Mouse (Mus musculus) fat pad, adult 2 months (tissue): ENCODE results near the gene Slc24a5.

Experiments used
- DNase-seq: peaks from one replicate; pipeline ENCODE4 v3.0.0-alpha.2; 2011; ENCODE audit warnings: low read depth, low spot score; ENCODE audit errors: extremely low read depth

Gene Slc24a5

DNA sequence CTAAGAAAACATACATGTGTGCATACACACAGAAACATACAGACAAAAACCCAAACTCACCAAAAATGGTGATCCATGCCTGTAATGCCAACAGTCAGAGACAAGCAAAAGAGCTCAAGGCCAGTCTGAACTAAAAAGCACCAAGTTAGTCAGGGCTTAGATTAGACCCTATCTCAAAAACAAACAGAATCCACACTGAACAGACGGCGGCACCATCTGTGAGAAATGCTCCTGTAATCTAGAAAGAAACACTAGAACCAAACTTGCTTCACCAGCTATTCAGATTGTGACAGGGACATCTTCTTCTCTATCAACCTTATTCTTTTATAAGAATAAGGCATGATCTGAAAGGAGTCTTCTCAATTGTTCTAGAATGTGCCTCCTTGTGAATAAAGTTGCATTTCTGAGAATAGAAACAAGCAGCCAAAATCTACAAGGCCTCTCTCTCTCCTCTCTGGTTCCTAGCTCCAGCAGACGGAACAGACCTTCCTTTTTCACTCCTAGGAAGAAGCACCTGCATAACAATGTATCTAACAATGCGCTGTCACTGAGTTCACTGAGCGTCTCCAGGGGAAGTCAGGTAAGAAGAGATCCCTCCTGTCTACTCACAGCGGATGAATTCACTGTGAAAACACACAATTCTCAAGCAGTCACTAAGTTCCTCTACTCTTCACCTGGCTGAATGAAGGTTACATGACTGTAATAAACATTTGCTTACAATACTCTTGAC is 51.6 kb downstream of the Slc24a5 start:
- DNase-seq = no peak

GRCm38 (mm10) chr2:125122288-125122623 is 54.3 kb downstream of the Slc24a5 start:
- DNase-seq = no peak

DNA sequence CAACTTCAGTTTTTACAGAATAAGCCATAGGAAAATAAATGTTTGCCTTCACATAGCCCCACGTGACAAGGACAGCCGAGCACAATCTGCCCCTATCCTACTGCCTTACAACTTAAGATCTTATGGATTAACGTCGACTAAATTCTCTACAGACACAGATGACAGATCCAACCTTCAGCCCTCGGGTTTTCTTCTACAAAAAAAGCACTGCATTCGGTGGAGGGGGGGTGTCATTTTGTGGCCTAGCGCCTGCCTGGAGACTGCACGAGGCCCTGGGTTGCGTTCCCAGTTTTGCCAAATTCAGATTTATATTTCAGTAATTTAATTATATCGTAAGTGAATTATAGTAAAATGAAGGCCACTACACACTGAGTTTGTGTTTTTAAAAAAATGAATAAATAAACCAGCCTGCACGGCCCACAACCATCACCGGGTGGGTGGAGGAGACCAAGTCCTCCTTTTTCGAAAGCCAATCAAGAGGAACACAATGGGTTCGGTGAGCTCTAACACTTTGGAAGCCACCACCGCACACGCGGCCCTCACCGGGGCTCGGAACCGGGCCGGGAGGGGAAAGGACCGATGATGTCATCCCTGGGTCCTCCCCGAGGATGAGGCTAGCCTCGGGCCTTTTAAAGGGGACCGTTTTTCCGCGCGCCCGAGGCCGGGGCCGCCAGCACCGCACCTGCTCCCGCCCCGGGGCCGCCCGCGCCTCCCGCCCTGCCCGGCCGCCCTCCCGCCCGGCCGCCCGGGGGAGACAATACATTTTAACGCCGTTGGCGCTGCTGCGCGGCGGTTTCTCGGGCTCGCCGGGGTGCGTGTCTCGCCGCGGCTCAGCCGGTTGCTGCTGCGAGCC is 54.9 kb downstream of the Slc24a5 start:
- no peak for DNase-seq

DNA sequence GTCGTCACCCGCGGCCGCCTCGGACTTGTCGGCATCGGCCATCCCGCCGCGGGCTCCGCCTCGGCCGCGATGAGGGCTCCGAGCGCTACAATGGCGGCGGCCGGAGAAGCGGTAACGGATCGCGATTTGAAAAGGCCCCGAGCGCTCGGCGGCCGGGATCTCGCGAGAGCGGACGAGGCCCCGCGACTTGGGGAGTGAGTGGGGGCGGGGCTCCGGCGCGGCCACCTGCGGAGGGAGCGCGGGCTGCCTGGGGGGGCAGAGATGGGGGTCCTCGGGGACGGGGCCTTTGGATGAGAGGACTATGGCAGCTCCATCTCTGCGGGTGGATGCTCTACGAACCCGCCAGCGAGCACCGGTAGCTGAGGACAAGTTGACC is 55.5 kb downstream of the Slc24a5 start, which contains the start of gene Myef2:
Gene Myef2, minus strand, starts transcription at position 185 of the 376 bp plus-strand sequence.
- DNase-seq = no peak

DNA sequence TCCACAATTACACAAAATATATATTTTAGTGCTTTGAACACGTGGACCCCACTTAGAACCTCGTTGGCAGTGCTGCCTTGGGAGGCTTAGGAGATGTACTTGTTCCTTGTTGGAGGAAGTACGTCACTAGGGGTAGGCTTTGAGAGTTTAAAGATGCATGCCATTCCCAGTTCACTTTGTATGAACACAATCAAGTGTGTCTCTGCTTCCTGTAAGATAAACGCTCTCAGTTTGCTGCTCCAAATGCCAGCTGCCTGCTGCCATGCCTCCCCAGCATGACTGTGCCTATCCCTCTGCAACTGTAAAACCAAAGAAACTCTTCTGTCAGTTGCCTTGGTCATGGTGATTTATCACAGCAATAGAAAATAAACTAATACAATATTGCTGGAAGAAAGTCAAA is 57.9 kb downstream of the Slc24a5 start:
- no peak for DNase-seq

- no peak for DNase-seq
These were observed 58.9 kb downstream of the Slc24a5 start for GRCm38 (mm10) chr2:125126792-125127191.

DNA sequence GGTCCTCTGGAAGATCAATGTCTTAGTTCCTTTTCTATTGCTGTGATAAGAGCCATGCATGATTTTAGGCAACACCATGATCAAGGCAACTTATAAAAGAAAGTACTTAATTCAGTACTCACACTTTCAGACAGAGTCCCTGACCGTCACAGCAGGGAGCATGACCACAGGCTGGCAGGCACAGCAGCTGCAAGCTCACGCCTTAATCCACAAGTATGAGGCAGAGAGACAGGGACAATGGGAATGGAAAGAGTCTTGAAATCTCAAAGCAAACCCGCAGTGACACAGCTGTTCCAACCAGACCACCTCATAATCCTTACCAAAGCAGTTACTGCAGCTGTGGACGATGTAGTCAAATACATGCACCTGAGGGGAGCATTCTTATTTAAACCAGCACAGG is 66.2 kb downstream of the Slc24a5 start:
- no peak for DNase-seq

DNA sequence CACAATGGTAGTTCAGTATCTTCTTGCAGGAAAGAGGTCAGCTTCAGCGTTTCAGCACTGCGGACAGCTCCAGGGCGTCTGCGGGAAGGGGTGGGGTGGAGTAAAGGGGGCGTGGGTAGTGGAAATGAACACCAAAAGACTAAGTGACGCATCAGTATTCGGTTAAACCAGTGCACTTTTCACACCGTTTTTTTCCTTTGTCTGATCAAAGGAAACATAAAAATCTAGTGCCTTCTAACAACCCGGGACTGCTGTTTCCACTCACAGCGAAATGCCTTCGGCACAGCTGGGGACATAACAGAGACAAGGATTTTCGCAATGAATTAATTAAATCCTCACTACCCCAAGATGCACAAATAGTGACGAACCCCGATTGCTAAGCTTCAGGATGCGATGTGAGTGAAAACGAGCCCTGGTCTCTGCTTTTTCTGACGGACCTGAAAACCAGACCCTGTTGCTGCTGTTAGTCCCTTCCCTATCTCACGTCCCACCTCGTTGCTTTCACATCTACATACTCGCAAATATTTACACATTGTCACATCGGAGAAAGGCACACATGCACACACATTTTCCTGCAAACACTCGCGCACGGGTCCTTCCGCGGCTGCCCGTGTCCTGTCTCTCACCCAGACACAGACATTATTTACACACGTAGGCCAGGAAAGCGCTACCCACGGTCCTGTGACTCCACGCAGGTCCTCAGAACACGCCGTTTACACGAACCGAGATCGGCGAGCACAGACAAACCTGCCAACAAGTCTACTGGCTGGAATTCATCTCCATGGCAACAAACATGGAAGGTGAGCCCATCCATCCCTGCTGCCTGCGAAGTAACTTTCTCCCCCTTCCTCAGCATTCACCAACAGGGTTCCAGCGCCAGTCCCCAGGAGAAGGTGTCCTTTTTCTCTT is 68.2 kb downstream of the Slc24a5 start, which contains the start of gene Ctxn2:
Gene Ctxn2, plus strand, starts transcription at position 790 of the 909 bp plus-strand sequence.
- no peak for DNase-seq

- DNase-seq = no peak
These were observed 68.9 kb downstream of the Slc24a5 start for GRCm38 (mm10) chr2:125136846-125137245.
